Mouse (Mus musculus) intestine, embryonic 15.5 days (tissue): ENCODE measurements around the gene Rnf38. TPM values are rescaled to one million over a fixed set of nuclear protein-coding genes. Genes with fewer than 3 reads are reported as not detected.
A peak's percentile ranks its signal among the peaks of the same experiment; 100 is the strongest.

Experiments
- ATAC-seq: fragments of 200-750 bp; cut with Nextera tagmentation; 2 replicates; pipeline ENCODE4 v1.8.0; 2017; ENCODE audit warnings: moderate TSS enrichment, moderate library complexity
- H3K27ac ChIP-seq: fragments of 300-500 bp; sonication (generic); 2 replicates; pipeline ENCODE4 v1.5.1; 2015; ENCODE audit warnings: mild to moderate bottlenecking, inconsistent platforms
- H3K27me3 ChIP-seq: fragments of 300-500 bp; sonication (generic); replicated peaks from 2 replicates; pipeline ENCODE4 v1.6.1; 2015; ENCODE audit warnings: inconsistent platforms
- H3K36me3 ChIP-seq: fragments of 300-500 bp; sonication (generic); 2 replicates; pipeline ENCODE4 v1.6.1; 2015; ENCODE audit warnings: inconsistent platforms
- H3K4me1 ChIP-seq: fragments of 300-500 bp; sonication (generic); replicated peaks from 2 replicates; pipeline ENCODE4 v1.6.1; 2015; ENCODE audit warnings: inconsistent platforms
- H3K4me2 ChIP-seq: fragments of 300-500 bp; sonication (generic); replicated peaks from 2 replicates; pipeline ENCODE4 v1.6.1; 2015; ENCODE audit warnings: mild to moderate bottlenecking, inconsistent platforms
- H3K4me3 ChIP-seq: fragments of 300-500 bp; sonication (generic); replicated peaks from 2 replicates; pipeline ENCODE4 v1.5.1; 2015; ENCODE audit warnings: inconsistent platforms
- H3K9ac ChIP-seq: fragments of 300-500 bp; sonication (generic); 2 replicates; pipeline ENCODE4 v1.6.1; 2015; ENCODE audit warnings: inconsistent platforms
- H3K9me3 ChIP-seq: fragments of 300-500 bp; sonication (generic); 2 replicates; pipeline ENCODE4 v1.6.1; 2016; ENCODE audit warnings: inconsistent platforms
- WGBS: fragments of 180-500 bp; shearing (Covaris S2); methylation state at CpG from one replicate; pipeline ENCODE4 v1.1.7; 2015; 5-methylcytosine and 5-hydroxymethylcytosine counted together
- polyA plus RNA-seq: library from polyadenylated mRNA; unstranded; fragments of >200 nt; fragmentation: Nextera tagmentation; extraction: Ambion mirVana; gene quantifications from 2 replicates; pipeline ENCODE4 v1.2.1, GENCODE M21; 2015

The Rnf38 gene
- polyA plus RNA-seq, 1 experiment from 2014 or later, result 14.6 TPM

DNA sequence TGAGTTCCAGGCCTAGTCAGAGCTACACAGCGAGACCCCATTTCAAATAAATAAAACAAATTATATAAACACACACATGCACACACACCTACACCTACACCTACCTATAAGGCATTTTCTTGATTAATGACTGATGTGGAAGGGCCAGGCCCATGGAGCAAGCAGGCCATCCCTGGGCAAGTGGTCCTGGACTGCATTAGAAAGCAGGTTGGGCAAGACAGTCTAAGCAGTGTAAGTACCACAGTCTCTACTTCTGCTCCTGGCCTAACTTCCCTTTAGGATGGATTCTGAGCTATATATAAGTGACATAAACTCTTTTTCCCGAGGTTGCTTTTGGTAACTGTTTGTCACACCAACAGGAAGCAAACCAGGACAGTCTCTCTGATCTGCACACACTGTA, 70.6 kb downstream of the Rnf38 start:
- Histone ChIP-seq H3K4me3 (no peak overlapping the region), H3K27me3 (no peaks in the 10 kb centered on the region), H3K4me2 (no peak overlapping the region), H3K27ac (no peak overlapping the region), H3K4me1 (peaks cover 16% of the 10 kb centered on the region; the same call in 1 of the 2 replicates), H3K9me3 (no peaks in the 10 kb centered on the region), H3K36me3 (no peaks in the 10 kb centered on the region), H3K9ac (no peak overlapping the region)
- 68% methylated on average over 2 of the region's 2 CpGs for WGBS
- ATAC-seq, result no peak

DNA sequence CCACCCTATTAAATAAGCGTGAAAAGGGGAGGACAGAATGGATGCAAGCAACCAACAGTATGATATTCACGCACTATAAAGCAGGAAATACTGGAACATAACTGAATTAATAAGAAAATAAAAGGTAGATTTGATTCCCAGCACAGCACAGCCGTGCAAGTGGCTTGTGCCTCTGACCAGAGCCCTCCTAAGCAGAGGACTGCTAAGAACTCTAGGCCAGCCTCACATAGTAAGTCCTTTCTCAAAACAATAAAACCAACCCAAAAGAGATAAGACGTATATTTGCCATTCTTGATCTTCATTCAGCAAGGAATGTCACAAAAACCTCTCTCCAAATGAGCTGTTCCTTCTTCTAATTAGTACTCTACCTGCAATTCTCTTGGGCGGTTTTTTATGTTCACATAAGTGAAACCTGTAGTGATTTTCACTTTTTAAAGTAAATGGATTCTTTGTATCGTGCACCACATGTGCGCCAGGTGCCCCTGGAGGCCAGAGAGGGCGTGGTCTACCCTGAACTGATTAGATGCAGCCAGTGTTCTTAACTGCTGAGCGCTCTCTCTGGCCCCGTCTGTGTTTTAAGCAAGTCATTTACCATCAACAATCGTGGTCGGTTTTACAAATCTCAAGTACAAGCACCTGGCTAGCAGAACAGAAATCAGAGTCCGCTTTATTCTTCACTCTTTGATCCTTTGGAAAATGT, 72.4 kb downstream of the Rnf38 start:
- H3K9me3 ChIP-seq, result no peaks in the 10 kb centered on the region
- no peak overlapping the region for H3K4me3 ChIP-seq
- ATAC-seq, result peak; percentile 87
- no peaks in the 10 kb centered on the region for H3K27me3 ChIP-seq
- H3K27ac ChIP-seq, result 0 out of 2 replicates have a peak overlapping the region, but pooled peaks have one; percentile 7
- no peak overlapping the region for H3K9ac ChIP-seq
- H3K4me1 ChIP-seq, result peaks cover 16% of the 10 kb centered on the region; the same call in 1 of the 2 replicates
- H3K4me2 ChIP-seq, result no peak overlapping the region
- 55% methylated on average over 13 of the region's 13 CpGs for WGBS
- H3K36me3 ChIP-seq, result no peaks in the 10 kb centered on the region

DNA sequence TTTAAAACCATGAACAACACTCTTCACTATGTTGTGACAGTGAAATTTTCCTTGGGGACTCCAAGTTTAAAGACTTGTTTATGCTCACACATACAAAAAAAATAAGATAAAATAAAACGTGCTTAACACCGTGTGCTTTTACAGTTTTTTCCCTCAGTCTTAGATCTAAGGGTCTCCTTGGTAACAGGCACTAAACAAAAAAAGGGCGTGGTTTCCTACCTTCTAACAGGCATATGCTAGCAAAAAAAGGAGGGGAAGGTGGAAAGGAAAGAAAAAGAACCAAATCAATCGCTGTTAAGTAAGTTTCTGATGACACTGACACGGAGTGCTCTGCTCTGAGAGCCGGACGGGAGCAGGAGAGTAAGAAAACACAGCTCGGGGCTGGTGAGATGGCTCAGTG, 73.8 kb downstream of the Rnf38 start:
- Histone ChIP-seq H3K9me3 (no peaks in the 10 kb centered on the region), H3K4me2 (no peak overlapping the region), H3K4me1 (peaks cover 10% of the 10 kb centered on the region; the same call in 1 of the 2 replicates), H3K27me3 (no peaks in the 10 kb centered on the region), H3K27ac (no peak overlapping the region), H3K9ac (no peak overlapping the region), H3K4me3 (no peak overlapping the region), H3K36me3 (no peaks in the 10 kb centered on the region)
- 69% methylated on average over 8 of the region's 8 CpGs for WGBS
- ATAC-seq, result no peak

DNA sequence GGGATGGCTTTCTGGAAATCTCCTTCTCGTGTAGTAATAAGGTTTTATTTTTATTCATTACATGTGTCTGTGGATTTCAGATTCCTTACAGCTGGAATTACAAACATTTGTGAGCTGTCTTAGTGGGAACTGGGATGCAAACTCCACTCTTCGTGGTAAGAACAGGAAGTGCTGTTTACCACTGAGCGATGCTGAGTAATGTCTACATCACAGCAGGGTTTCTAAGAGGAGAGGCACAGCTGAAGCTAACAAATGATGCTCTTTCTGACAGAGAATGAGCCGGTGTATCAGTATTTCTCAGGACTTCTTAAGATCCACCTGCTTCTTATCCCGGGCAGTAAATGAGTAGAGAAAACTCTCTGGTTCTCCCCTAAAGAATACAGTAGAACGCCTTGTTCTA, 77.1 kb downstream of the Rnf38 start:
- H3K27me3 ChIP-seq, result no peaks in the 10 kb centered on the region
- no peak overlapping the region for H3K4me2 ChIP-seq
- no peak overlapping the region for H3K4me3 ChIP-seq
- 58% methylated on average over 6 of the region's 6 CpGs for WGBS
- no peaks in the 10 kb centered on the region for H3K9me3 ChIP-seq
- H3K36me3 ChIP-seq, result 0 out of 2 replicates have a peak, but pooled peaks cover 2% of the 10 kb centered on the region
- no peak overlapping the region for H3K9ac ChIP-seq
- ATAC-seq, result no peak
- H3K27ac ChIP-seq, result no peak overlapping the region
- 0 out of 2 replicates have a peak, but pooled peaks cover 6% of the 10 kb centered on the region for H3K4me1 ChIP-seq

DNA sequence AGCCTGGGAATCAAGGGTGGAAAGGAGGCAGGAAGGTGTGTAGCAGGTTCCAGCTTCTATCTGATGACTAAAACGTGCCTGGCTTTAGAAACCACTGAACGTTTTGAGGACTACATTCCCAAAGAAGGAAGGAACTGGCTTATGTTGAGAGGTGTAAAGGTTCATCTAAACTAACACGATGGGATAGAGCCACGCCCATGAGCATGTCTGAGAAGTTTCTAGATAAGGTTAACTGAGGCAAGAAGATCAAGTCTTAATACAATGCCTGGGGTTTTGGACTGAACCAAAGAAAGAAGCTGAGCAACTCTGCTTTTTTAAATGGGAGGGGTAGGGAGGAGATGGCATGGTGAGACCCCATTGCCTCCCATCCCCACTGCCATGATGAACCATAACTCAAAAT, 78.7 kb downstream of the Rnf38 start:
- H3K4me1 ChIP-seq, result no peaks in the 10 kb centered on the region
- WGBS, result 80% methylated on average over 4 of the region's 4 CpGs
- no peak overlapping the region for H3K9ac ChIP-seq
- H3K27ac ChIP-seq, result no peak overlapping the region
- no peaks in the 10 kb centered on the region for H3K9me3 ChIP-seq
- peaks cover 6% of the 10 kb centered on the region for H3K36me3 ChIP-seq
- ATAC-seq, result no peak
- no peak overlapping the region for H3K4me2 ChIP-seq
- no peaks in the 10 kb centered on the region for H3K27me3 ChIP-seq
- H3K4me3 ChIP-seq, result no peak overlapping the region

DNA sequence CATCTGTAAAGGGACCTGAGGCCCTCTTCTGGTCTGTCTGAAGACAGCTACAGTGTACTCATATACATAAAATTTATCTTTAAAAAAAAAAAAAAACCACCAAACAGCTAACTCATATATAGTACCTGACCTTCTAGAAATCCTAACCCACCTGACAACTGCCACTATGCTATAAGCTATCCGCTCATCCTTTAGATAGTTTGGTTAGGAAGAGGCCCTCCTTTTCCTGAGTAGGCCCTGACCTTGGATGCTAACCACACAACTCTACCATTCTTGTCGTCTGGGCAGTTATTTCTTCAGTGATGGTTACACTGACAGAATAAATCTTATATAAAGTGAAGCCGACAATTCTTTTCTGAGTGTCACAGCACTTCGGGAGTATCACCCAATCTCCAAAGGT, 80.7 kb downstream of the Rnf38 start:
- Histone ChIP-seq H3K9me3 (no peaks in the 10 kb centered on the region), H3K27ac (no peak overlapping the region), H3K36me3 (peaks cover 10% of the 10 kb centered on the region), H3K4me1 (no peaks in the 10 kb centered on the region), H3K4me2 (no peak overlapping the region), H3K4me3 (no peak overlapping the region), H3K27me3 (no peaks in the 10 kb centered on the region), H3K9ac (no peak overlapping the region)
- no peak for ATAC-seq
- 89% methylated on average over 4 of the region's 4 CpGs for WGBS

DNA sequence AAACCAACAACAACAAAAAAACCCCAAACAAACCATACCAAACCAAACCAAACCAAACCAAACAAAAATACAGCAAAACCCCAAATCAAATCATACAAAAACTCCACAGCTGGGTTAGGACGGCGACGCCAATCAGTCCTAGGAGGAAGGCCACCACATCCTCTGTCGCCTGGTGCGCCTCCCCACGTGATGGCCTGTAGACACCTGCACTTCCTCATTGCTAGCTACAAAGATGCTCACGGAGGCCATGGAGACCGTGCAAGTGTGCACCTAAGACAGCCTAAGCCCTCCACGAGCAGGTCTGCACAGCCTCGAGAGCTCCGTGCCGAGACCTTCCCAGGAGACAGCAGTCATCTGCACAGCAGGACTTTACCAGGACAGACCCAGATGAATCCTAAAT, 106.8 kb downstream of the Rnf38 start:
- H3K9me3 ChIP-seq, result no peaks in the 10 kb centered on the region
- peaks cover 13% of the 10 kb centered on the region for H3K36me3 ChIP-seq
- WGBS, result 89% methylated on average over 12 of the region's 12 CpGs
- no peak for ATAC-seq
- no peak overlapping the region for H3K4me2 ChIP-seq
- H3K27me3 ChIP-seq, result no peaks in the 10 kb centered on the region
- H3K4me1 ChIP-seq, result no peaks in the 10 kb centered on the region
- H3K4me3 ChIP-seq, result no peak overlapping the region
- H3K27ac ChIP-seq, result no peak overlapping the region
- H3K9ac ChIP-seq, result no peak overlapping the region

DNA sequence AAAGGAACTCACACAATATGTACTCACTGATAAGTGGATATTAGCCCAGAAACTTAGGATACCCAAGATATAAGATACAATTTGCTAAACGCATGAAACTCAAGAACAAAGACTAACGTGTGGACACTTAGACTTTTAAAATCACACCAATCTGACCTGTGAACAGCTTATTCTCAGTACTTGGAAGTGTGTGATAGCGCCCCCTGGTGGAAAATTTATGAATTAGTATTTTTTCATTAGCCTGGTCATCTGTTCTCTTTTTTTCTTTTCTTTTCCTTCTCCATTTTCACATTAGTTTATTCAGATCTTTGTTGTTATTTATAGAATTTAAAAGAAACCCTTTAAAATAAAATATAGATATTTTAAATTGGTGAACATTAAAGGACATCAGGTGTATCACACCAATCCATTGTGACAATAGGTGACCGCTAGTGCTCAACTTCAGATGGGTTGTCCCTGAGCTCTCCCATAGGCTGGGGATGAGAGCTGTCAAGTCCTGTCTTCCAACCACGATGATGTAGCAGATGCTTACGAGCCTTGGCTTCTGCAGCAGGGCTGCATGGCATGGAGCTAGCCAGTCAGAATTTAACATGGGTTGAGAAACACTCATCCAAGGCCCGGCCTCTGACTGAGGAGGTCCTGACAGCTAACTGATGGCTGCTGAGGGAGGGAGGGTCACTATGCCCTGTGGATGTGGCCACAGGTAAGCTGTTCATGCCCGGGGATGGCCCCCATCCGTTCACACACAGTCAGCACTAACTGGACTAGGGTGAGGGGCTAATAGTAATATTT, 114.0 kb downstream of the Rnf38 start:
- Histone ChIP-seq H3K4me1 (no peaks in the 10 kb centered on the region), H3K4me2 (no peak overlapping the region), H3K4me3 (no peak overlapping the region), H3K36me3 (no peaks in the 10 kb centered on the region), H3K27me3 (no peaks in the 10 kb centered on the region), H3K9me3 (no peaks in the 10 kb centered on the region), H3K27ac (no peak overlapping the region), H3K9ac (no peak overlapping the region)
- peak; percentile 47; the same call in 1 of the 2 replicates for ATAC-seq
- WGBS, result 51% methylated on average over 9 of the region's 9 CpGs

DNA sequence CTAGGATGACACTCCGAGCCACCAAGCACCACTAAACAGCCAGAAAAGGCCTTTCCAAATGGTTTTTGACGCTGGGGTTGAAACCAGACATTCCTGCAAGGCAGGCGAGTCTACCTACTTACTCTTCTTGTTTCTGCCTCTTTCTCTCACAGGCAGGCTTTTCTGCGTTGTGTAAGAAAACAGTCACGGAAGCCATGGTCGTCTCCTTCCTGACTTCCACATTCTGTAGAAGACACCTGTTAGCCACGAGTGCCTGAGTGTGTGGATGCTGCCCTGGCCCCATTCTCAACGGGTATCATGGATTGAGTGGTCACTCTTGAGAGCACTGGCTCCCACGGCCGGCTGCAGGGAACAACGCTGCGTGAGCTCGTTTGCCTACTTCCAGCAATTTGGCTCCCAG, 118.5 kb downstream of the Rnf38 start:
- WGBS, result 84% methylated on average over 13 of the region's 13 CpGs
- Histone ChIP-seq H3K9me3 (no peaks in the 10 kb centered on the region), H3K27ac (no peak overlapping the region), H3K4me2 (no peak overlapping the region), H3K4me1 (peaks cover 8% of the 10 kb centered on the region), H3K27me3 (no peaks in the 10 kb centered on the region), H3K9ac (no peak overlapping the region), H3K36me3 (no peaks in the 10 kb centered on the region), H3K4me3 (no peak overlapping the region)
- ATAC-seq, result no peak

DNA sequence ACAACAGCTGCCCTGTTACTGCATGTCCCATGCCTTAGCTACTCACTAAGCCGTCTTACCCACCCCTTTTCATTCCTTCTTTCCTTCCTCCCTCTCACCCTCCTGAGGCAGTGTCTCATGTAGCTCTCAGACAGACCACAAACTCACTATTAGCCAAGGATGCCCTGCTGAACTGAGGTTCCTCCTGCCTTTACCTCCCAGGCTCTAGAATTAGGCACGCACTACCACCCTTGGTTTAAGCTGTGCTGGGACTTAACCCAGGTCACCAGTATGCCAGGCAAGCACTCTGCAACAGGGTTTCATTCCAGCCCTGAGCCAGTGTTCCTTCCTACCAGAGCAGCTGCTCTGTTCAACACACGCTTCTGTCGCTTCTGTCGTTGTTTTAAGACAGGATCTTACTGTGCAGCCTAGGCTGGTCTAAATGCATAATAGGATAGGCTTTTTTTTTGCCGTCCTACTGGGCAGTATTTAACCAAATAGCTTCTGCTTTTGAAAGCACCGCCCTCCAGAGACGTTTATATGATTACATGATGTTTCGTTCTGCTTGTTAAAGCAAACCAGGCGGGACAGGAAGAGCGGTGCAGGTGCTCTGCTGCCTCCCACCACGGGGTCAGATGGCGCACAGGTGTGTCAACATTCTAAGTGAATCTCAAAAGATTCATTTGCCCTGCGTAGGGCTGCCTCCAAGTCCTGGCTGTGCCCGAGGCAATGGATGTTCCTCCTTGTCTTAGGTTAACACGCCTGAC, 120.0 kb downstream of the Rnf38 start:
- peak; percentile 54 for ATAC-seq
- Histone ChIP-seq H3K9ac (no peak overlapping the region), H3K4me2 (peak overlapping the region; percentile 39)

DNA sequence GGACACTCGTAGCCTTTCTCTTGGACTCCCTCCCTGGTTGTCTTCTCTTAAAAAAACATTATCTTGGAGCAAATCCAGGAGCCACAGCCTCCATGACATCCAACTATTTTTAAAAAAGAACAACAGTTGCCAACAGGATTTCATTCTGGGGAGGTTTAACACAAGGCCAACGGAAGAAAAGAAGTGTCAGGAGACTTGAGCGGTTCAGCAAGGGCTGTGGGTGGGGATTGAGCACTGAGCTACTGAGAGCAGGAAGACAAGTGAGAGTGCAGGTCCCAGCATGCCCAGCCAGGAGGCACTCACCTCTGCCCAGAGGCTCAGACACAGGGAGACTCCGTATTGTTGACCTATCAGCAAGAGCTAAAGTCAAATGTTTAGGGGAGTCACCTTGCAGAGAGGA, 120.8 kb downstream of the Rnf38 start:
- H3K9me3 ChIP-seq, result no peaks in the 10 kb centered on the region
- peaks cover 11% of the 10 kb centered on the region for H3K4me1 ChIP-seq
- H3K4me3 ChIP-seq, result no peak overlapping the region
- no peak overlapping the region for H3K27ac ChIP-seq
- H3K36me3 ChIP-seq, result no peaks in the 10 kb centered on the region
- no peaks in the 10 kb centered on the region for H3K27me3 ChIP-seq
- H3K4me2 ChIP-seq, result no peak overlapping the region
- WGBS, result 28% methylated on average over 4 of the region's 4 CpGs
- ATAC-seq, result peak; percentile 52; the same call in 1 of the 2 replicates
- H3K9ac ChIP-seq, result no peak overlapping the region

More for the DNA sequence above, 120.0 kb downstream of the Rnf38 start:
- 24% methylated on average over 16 of the region's 16 CpGs for WGBS
- Histone ChIP-seq H3K27me3 (no peaks in the 10 kb centered on the region), H3K36me3 (no peaks in the 10 kb centered on the region), H3K4me1 (peaks cover 8% of the 10 kb centered on the region), H3K27ac (peak overlapping the region; percentile 18; the same call in 1 of the 2 replicates), H3K9me3 (no peaks in the 10 kb centered on the region), H3K4me3 (no peak overlapping the region)

DNA sequence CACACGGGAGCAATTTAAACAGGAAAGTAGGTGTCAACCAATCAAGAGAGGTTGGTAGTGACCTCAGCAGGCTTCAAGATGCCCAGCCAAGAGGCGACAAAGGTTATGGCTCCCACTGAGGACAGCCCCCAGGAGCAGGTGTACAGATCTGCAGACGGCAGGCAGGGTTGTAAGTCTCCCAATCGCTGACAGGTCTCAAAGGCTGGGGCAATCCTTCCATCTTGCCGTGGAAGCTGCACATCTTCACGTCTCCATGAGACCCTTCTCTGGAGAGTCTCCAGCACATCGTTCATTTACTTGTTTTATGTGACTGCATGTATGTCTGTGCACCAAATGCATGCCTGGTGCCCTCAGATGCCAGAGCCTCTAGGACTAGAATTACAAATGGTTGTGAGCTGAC, 122.8 kb downstream of the Rnf38 start:
- ATAC-seq, result no peak
- Histone ChIP-seq H3K36me3 (no peaks in the 10 kb centered on the region), H3K27ac (no peak overlapping the region), H3K4me3 (no peak overlapping the region), H3K9me3 (no peaks in the 10 kb centered on the region), H3K4me1 (peaks cover 22% of the 10 kb centered on the region), H3K9ac (no peak overlapping the region), H3K4me2 (no peak overlapping the region), H3K27me3 (no peaks in the 10 kb centered on the region)
- 71% methylated on average over 7 of the region's 7 CpGs for WGBS
